Mouse (Mus musculus): ENCODE data around the gene Six5.

DNA sequence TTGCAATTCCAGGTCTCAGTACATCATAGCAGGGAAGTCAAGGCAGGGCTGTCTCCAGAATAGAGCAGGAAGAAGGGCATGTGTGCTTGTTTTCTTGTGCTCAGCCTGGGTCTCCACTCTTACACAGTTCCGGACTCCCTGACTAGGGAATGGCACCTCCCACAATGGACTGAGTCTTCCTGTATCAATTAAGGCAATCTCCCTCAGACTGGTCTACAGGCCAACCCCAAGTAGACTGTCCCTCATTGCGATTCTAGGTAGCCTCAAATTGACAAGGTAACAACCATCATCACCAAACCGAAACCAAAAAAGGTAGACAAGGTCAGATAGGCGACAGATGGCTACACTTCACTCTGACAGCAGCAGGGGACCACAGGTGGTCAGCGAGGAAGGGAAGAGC, 19.2 kb upstream of the Six5 start:
- no peak for TF ChIP-seq CTCF (IDR thresholded peaks at IDR 0.05; ENCODE audit: low read depth, low read length)
- no peak for TF ChIP-seq GATA2 (IDR thresholded peaks at IDR 0.05; ENCODE audit: borderline replicate concordance, low read depth, low read length)
- no peak for TF ChIP-seq GATA1 (IDR thresholded peaks at IDR 0.05; ENCODE audit: borderline replicate concordance, low read length)
- no peak for TF ChIP-seq TAL1 (conservative IDR thresholded peaks at IDR 0.05; ENCODE audit: low read depth, low read length)

Measured in G1E (cell line).